Mouse (Mus musculus): ENCODE measurements around the gene Ttc23l. TPM values are rescaled to one million over a fixed set of nuclear protein-coding genes. Genes with fewer than 3 reads are reported as not detected.

Gene Ttc23l
- polyA plus RNA-seq, 1 experiment: not detected

GRCm38 (mm10) chr15:10460986-10461385, 97.5 kb downstream of the Ttc23l start:
- no peak overlapping the region for H3K4me3 ChIP-seq (ENCODE audit: insufficient read depth, low read length)
- TF ChIP-seq POLR2A (IDR thresholded peaks at IDR 0.05; ENCODE audit: low read depth, low read length) (no peak), CTCF (IDR thresholded peaks at IDR 0.05; ENCODE audit: borderline replicate concordance, insufficient read depth, low read length) (no peak)
- H3K4me1 ChIP-seq (ENCODE audit: control insufficient read depth, insufficient read depth, low read length): no peaks in the 10 kb centered on the region; the same call in 1 of the 2 replicates
- no peak overlapping the region for H3K27ac ChIP-seq (ENCODE audit: insufficient read depth, low read length)

Other genes starting within 250 kb of the Ttc23l start
- gene Gm21973, start 233.3 kb downstream of the Ttc23l start, polyA plus RNA-seq (2011; ENCODE audit: insufficient read length, low read depth, missing spikeins): not detected in 2 replicates
- gene Agxt2, start 200.1 kb downstream of the Ttc23l start, polyA plus RNA-seq (2011; ENCODE audit: insufficient read length, low read depth, missing spikeins): not detected in 2 replicates
- 20.9 and 28.4 TPM in 2 replicates for gene Dnajc21, start 88.2 kb downstream of the Ttc23l start, polyA plus RNA-seq (2011; ENCODE audit: insufficient read length, low read depth, missing spikeins)
- 68.5 and 84.4 TPM in 2 replicates for gene Brix1, start 72.7 kb downstream of the Ttc23l start, polyA plus RNA-seq (2011; ENCODE audit: insufficient read length, low read depth, missing spikeins)
- gene Rad1, start 72.7 kb downstream of the Ttc23l start, polyA plus RNA-seq (2011; ENCODE audit: insufficient read length, low read depth, missing spikeins): 18.0 and 18.5 TPM in 2 replicates
- 134 and 136 TPM in 2 replicates for gene Rai14, start 156.0 kb upstream of the Ttc23l start, polyA plus RNA-seq (2011; ENCODE audit: insufficient read length, low read depth, missing spikeins)

Measured in embryonic fibroblast, embryonic 13.5 days (primary cell).